Mouse (Mus musculus) urinary bladder, postnatal 36 days (tissue): Measurements from ENCODE around the gene Btnl10.
"Not testable (repeated sequence)": the region's sequence is repeated elsewhere in the genome, so short reads cannot be mapped to it uniquely, and the experiment has no call there.

ENCODE experiments used
- DNase-seq, 2 experiments: peaks; one replicate each; pipeline ENCODE4 v3.0.0; 2022; ENCODE audit warnings: low spot score in 2 of 2, mixed read lengths in 1 of 2

Btnl10 gene

GRCm38 (mm10) chr11:58930254-58930653, 12.5 kb downstream of the Btnl10 start:
- DNase-seq, result no peak

GRCm38 (mm10) chr11:58931576-58931975, 13.9 kb downstream of the Btnl10 start:
- DNase-seq, result no peak

GRCm38 (mm10) chr11:58937909-58938308, 20.2 kb downstream of the Btnl10 start:
- no peak for DNase-seq

GRCm38 (mm10) chr11:58938322-58939087, 20.8 kb downstream of the Btnl10 start, which contains the start of gene Rnf187:
TSS of gene Rnf187 (minus strand) at chr11:58938916.
- peak; percentile 86 to 90 for DNase-seq

GRCm38 (mm10) chr11:58939088-58939439, 21.4 kb downstream of the Btnl10 start:
- no peak for DNase-seq

GRCm38 (mm10) chr11:58944136-58944535, 26.4 kb downstream of the Btnl10 start:
- DNase-seq, result no peak

GRCm38 (mm10) chr11:58947306-58947705, 29.6 kb downstream of the Btnl10 start:
- DNase-seq, result no peak

GRCm38 (mm10) chr11:58947798-58948528, 30.3 kb downstream of the Btnl10 start:
- no peak for DNase-seq

GRCm38 (mm10) chr11:58948542-58949479, 31.1 kb downstream of the Btnl10 start, which contains the start of gene Hist3h2ba:
TSS of gene Hist3h2ba (plus strand) at chr11:58948920.
- peak in 1 of 2 experiments; percentile 29 for DNase-seq

- no peak for DNase-seq
These were observed 32.0 kb downstream of the Btnl10 start for GRCm38 (mm10) chr11:58949480-58950431.

- DNase-seq, result no peak
These were observed 33.5 kb downstream of the Btnl10 start for GRCm38 (mm10) chr11:58951210-58951609.

- DNase-seq, result no peak
These were observed 35.9 kb downstream of the Btnl10 start for GRCm38 (mm10) chr11:58953351-58954169.

GRCm38 (mm10) chr11:58954170-58954419, 36.4 kb downstream of the Btnl10 start:
- DNase-seq, result not testable (repeated sequence)

GRCm38 (mm10) chr11:58954420-58955142, 36.9 kb downstream of the Btnl10 start, which contains the start of the genes Hist3h2a and Trim17:
TSS of gene Hist3h2a (plus strand) at chr11:58954685.
TSS of gene Trim17 (plus strand) at chr11:58954685.
- DNase-seq, result peak; percentile 76 to 84

- DNase-seq, result no peak
These were observed 37.6 kb downstream of the Btnl10 start for GRCm38 (mm10) chr11:58955143-58955867.

- DNase-seq, result no peak
These were observed 38.2 kb downstream of the Btnl10 start for GRCm38 (mm10) chr11:58955868-58956257.

GRCm38 (mm10) chr11:58957226-58957914, 39.7 kb downstream of the Btnl10 start:
- DNase-seq, result no peak

GRCm38 (mm10) chr11:58958536-58958935, 40.8 kb downstream of the Btnl10 start:
- DNase-seq, result no peak
